Mouse (Mus musculus) natural killer cell, adult 2 months (primary cell): Measurements from ENCODE around the gene Kcnk15.

Experiments used
- DNase-seq, 2 experiments: peaks; one replicate each; pipeline ENCODE4 v3.0.0; 2022; ENCODE audit warnings: low spot score in 2 of 2

The Kcnk15 gene

DNA sequence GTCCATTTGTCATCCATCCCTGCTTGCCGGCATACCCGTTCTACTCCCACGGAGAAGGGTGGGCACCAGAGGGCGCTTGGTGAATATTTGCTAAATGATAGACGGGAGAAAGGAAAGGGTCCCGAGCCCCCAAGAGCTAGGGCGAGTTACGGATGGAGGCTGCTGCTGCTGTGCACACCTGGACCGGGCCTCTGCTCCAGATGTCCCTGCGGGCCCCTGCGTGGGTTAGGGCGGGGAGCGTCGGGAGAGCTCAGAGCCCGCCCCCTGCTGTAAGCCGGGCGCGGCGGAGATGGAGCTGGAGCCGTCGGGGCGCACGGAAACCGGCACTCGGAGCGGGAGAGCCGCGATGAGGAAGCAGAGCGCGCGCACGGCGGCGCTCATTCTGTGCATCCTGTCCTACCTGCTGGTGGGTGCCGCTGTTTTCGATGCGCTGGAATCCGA lies at the start of gene Kcnk15:
Gene Kcnk15, plus strand, starts transcription at position 191 of the 441 bp plus-strand sequence.
- no peak for DNase-seq

DNA sequence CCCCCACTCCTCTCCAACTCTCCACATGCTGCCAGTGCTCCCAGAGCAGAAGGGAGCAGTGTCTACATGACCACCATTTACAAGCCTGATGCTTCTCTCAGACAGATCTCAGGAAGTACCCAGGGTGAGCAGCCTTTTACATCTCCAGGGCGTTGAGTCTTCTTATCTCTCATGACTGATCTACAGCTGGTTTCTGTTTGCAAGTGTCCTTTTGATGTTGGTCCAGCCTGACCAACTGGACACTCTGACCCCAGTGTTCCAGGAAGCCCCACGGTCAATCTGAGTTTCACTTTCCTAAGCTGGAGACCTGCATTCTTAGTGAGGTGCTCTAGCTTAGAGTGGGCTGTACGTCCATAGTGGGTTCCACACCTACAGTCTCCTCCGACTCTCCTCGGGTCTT lies 49.6 kb upstream of the Kcnk15 start:
- peak; percentile 50 to 75 for DNase-seq

DNA sequence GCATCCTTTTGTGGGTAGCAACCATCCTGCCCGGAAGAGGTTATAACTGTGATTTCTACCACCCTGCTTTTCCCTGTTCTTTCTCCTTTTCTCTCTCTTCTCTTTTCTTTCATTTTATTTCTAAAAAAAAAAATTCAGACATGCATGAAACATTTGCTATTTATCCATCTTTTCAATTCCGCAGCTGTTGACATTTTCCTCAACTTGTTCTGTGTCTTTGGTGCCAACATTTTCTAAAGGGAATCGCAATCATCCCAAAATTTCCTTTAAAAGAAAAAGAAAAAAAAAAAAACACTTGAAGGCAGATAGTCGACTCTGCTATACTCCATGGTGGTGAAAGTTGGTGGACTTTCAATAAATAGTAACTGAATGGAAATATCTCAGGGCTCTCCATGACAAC lies 44.3 kb upstream of the Kcnk15 start:
- no peak for DNase-seq

DNA sequence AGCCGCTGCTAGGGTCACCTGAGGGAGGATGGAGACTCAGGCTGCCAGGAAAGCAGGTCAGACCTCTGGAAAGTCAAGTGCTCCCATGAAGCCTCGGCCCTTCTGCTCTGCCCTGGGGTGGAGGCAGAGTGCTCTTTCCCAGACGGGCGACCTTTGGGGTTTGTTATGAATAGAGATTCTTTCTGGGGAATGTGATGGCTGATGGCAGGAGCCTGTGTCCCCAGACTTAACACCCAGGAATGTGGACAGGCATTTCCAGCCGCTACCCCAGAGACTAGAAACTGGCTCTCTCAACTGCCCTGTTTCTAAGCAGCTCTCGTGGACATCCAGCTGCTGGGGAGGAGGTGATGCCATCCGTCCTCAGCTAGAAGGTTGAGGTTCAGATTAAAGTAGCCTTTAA lies 43.7 kb upstream of the Kcnk15 start:
- DNase-seq = no peak

DNA sequence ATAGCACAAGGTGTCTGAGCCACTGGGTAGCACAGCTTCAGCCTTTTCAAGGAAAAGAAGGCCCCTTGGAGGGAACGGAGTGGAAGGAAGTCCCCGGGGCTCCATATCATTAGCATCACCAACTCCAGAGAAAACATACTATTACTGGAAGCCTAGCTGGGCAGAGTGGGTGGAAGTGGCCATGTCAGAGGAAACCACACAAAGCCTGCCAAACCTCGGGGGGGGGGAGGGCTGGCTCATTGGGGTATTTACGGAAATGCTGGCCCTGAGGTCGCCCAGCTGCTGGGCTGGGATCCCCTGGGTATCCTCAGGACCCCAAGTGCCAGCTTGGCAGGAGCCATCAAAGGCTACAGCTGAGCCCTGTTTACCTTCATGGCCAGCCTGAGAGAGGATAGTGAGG lies 40.4 kb upstream of the Kcnk15 start:
- no peak for DNase-seq

DNA sequence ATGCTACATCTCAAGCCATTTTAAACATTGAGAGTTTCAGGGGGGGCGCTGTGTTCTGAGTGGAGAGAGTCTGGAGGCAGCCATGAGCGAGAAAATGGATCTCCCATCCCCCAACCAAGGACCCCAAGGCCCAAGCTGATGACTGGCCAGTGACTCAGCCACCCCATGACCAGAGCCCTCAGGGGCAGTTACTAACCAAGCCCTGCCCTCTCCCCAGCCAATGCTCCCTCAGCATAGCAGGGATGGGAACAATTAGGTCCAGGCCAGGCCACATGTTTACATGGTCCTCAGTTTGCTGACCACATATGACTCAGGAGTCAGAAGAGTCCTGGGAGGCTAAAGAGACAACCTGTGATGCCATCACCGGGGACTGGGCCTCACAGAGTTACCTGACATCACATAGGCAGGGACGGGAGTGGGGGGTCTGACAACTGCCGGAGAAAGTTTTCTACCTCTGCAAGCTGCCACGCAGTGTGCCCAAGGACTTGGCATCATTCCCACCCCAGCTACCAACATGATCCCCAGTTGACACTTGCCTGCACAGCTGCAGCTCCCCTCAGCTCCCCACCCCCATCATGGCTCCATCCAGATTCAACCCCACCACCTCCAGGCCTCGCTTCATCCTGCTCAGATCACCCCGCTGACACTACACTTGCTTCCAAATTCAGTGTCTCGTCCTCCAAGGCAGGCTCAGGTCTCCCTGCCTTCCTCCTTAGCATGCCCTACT lies 38.5 kb upstream of the Kcnk15 start:
- no peak for DNase-seq

DNA sequence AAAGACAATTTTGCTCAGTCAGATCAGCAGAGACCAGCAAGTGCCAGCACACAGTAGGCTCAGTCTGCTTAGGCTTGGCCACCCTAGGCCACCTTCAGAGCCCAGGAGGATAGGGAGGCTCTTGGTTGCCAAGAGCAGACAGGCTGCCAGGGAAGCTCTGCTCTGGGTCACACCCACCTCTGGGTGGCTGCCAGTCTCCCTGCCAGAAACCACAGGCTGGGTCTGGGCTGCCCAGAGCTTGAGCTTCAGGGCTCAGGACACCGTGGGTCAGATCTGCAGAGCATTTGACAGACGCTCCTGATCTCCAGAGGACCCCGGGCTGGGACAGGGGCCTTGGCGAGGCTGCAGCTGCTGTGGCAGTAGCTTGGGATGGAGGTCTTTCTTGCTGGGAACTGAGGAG lies 32.8 kb upstream of the Kcnk15 start, which contains the start of gene Ccn5:
Gene Ccn5, plus strand, starts transcription at position 255 of the 400 bp plus-strand sequence.
- DNase-seq = no peak

DNA sequence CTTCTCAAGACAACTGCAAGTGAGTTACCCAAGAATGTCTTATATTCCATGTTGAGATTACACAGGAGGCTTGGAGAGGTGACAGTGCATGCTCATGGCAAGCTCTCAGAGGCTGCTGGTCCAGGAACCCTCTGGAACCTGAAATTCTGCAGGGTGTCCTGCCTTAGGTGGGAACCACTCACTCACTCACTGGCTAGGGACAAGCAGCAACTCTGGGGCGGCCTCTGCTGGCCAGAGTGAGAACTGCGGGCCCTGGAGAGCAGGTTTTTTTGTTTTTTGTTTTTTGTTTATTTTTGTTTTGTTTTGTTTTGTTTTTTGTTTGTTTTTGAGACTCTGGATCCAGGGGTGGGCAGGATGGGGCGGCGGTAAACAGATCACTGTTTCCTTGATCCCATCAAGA lies 30.2 kb upstream of the Kcnk15 start:
- peak; percentile 40 to 41 for DNase-seq

DNA sequence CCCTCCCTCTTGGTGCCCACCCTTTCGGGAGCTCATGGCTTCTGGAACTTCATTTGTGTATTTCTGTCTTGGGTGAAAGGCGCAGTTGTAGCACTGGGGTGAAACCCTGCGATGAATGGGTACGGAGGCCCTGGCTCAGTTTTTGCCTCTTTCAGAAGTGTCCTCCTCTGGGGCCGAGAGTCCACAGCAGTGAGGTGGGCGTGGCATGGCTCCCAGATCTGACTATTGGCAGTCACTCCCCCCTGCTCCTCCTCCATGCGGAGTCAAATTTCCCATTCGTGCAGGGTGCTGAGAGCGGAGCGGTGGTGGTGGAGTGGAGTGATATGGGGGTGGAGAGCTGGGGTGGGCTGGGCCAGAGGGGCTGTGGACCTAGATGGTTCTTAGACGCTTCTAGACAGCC lies 29.7 kb upstream of the Kcnk15 start:
- no peak for DNase-seq

DNA sequence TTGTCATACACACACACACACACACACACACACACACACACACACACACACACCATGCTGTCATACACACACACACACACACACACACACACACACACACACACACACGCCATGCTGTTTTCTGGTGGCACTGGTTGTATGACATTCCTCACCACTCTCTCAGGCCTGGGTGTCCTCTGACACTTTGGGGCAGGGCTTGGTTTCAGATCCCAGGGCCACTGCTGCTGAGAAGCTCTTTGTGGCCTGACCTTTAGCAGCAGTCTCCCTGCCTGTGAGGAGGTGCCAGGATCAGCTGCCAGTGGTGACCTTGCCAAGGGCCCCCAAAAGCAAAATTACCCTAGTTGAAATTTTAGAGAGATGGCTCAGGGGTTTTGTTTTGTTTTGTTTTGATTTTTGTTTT lies 27.6 kb upstream of the Kcnk15 start:
- no peak for DNase-seq

DNA sequence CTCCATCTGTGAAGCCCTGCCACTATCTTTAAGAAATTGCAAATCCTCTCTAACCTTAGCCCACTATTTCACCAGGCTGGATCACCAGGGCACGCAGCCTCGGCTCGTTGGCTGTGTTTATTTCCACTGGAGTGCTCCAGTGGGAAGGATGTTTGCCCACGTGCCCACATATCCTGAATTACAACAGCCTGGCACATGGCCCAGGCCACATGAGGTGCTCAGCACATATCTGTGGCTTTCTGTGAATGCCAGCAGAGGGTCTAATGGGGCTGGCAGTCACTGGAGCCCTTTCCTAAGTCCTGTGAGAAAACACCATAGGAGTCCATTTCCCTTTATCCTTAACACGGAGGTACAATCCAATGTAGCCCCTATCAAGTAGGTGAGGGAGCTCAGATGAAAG lies 27.0 kb upstream of the Kcnk15 start:
- DNase-seq = no peak

DNA sequence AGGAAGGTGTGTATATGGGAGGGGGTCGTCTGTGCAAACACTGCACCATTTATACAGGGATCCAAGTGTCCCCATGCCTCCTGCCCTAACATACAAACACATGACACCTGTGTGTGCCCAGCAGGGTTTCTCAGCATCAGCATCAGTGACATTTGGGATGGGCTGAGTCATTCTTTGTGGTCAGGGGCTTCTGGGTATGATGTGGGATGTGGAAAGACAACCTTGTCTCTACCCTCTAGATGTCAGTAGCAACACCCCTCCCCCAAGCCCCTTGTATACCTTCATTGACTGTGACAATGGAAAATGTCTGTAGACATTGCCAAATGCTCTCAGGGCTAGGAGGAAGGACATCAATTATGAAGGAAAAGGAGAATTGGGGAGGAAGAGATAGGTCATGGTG lies 22.3 kb upstream of the Kcnk15 start:
- no peak for DNase-seq

DNA sequence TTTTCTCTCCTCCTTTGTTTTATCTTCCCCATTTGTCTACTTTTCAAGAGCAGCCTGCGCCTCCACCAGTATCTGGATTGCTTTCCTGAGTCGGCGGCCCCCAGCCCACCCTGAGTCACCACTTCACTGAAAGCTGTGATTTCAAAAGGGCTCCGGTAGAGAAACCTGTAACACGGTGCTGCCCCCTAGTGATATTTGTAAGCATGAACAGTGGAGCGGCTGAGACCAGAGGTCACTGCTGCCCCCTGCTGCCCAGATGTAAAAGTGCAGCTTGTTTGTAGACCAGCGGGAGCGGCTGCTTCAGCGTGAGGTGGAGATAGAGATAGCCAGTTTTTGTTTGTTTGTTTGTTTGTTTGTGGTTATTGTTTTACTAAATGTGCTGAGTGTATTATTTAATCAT lies 15.4 kb upstream of the Kcnk15 start:
- DNase-seq = peak; percentile 77 to 81

DNA sequence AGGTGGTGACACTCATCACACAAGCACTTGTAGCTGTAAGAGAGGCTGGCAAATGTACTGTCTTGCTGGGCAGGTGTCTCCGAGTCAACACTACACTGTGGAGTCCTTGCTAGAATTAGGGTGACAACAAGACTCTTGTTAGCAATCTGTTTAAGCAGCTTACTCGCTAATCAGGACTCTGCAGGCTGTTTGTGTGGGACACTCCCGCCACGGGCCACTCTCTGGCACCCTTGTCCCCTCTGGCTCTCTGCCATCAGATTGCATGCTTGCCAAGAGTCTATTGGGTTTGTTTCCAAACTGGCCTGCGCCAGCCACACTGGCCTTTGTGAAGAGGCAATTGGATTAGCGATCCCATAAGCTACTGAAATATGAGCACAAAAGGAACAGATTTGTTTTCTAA lies 13.9 kb upstream of the Kcnk15 start:
- no peak for DNase-seq

DNA sequence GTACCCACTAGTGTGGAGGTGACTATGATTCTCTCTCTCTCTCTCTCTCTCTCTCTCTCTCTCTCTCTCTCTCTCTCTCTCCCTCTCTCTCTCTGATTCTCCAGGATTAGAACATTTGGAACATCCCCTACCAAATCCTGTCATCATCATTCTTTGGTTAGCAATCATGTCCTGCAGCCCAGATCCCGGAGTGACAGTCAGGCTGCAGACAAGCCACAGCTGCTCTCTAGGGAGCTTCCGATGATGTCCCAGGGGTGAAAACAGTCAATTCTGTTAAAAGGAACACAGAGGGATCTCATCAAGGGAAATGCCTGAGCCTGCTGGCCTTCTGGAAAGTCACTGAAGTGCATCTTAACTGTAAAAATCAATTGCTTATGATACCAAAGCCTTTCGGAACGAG lies 11.4 kb upstream of the Kcnk15 start:
- no peak for DNase-seq

DNA sequence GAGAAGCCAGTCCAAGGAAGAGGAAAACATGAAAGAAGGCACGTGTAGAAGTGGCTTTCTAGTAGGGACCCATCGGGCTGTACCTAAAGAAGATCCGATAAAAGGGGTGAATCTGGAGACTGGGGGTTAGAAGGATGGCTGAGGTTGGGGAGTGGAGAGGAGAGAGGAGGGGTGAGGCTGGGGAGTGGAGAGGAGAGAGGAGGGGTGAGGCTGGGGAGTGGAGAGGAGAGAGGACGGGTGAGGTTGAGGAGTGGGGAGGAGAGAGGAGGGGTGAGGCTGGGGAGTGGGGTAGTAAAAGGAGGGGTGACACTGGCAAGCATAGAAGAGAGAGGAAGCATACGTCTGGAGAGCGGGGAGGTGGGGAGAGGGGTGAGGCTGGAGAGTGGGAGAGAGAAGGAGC lies 3.8 kb downstream of the Kcnk15 start:
- no peak for DNase-seq

DNA sequence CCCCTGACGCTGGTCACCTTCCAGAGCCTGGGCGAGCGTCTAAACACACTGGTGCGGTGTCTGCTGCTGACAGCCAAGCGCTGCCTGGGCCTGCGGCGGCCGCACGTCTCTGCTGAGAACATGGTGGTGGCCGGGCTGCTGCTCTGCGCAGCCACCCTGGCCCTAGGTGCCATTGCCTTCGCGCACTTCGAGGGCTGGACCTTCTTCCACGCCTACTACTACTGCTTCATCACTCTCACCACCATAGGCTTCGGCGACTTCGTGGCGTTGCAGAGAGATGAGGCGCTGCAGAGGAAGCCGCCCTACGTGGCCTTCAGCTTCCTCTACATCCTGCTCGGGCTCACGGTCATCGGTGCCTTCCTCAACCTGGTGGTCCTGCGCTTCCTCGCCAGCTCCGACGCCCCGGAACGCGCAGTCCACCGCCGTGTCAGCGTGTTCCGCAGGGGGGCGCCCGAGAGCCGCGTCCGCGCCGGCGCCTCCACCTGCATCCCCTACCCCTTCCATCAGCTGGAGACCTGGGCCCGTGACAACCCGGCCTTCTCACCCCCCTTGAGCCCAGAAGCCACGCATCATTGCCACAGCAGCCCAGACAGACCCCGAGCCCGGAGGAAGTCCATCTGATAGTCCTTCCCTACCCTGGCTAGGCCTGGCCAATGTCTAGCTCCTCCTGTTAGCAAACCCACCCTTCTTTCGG lies 5.0 kb downstream of the Kcnk15 start:
- peak in 1 of 2 experiments; percentile 21 for DNase-seq

DNA sequence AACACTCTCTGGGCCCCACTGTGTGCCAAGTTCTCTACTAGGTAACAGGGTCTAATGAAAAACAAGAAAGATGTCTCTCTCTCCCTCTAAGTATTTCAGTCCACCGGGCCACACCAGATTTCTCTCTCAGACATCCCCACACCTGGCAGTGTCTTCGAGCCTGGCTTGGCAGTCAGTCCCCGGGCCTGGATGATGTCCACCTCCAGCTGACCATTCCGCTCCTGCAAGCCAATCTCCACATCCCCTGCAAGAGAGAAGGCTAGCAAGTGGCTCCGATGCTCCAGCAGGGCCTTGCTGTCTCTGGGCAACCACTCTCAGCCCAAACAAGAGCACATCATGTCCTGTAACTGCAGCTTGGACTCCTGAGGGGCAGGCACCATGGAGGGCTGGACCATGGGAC lies 11.9 kb downstream of the Kcnk15 start:
- DNase-seq = no peak

DNA sequence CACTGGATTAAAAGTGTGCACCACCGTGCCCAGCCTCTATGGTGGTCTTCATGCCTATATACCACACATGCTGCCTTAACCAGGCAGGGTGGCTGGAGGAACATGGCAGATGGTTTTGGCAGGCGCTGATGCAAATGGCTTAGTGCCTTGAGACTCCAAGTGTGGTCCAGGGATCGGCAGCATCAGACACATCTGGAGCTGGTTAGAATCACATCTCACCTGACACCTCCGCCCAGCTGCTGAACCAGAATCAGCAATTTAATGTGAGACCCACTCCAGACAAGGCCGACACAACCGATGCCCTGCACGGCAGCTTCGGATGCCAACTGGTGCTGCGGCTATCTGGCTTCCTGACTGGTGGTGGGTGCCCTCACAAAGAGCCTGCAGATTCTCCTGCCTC lies 12.6 kb downstream of the Kcnk15 start:
- no peak for DNase-seq

DNA sequence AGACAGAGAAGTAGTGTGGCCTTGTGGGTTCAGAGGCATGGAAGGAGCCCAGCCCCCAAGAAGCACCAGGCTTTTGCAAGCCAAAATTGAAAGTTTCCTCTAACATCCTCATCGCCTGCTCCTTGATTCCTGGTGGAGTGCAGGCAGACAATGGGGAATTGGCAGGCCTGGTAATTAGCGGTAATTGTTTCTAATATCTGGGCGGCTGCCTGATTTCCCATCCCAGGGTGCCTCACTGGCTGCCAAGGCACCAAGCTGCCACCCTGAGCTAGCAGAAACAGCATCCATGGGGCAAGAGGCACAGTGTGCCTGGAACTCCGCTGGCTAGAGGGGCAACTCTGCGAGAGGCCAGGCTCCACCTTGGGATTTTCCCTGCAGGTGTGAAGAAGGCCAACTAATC lies 16.3 kb downstream of the Kcnk15 start:
- DNase-seq = no peak

DNA sequence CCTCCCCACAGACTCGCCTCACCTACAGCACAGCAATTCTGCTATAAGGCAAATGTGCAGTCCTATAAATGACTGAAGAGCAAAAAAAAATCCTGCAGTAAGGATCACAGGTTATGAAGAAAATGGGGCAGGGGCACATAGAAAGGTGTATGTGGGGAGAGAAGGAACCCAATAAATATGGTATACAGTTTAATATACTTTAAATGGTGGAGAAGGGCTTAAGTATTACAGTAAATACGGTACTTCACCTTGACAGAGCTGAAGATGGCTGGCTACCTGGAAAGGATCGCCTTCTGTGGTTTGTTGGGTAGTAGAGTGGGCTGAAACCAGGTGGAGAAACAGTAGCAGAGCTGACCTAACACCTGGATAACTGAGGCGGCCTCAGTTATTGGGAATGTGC lies 17.8 kb downstream of the Kcnk15 start:
- no peak for DNase-seq

DNA sequence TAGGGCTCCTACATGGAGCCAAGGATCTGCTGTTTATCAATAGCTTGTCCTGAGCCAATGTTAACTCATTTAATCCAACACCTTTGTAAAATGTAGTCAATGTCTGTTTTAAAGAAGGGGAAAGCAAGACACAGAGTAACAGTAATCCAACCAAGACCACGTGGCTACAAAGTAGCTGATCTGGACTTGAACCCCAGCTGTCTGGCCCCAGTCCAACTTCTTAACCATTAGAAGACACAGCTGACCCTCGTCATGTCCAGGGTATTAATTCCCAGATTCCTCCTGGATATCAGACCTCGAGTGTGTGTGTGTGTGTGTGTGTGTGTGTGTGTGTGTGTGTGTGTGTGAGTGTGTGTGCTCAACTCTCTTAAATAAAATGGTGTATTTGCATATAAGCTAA lies 18.5 kb downstream of the Kcnk15 start:
- no peak for DNase-seq

DNA sequence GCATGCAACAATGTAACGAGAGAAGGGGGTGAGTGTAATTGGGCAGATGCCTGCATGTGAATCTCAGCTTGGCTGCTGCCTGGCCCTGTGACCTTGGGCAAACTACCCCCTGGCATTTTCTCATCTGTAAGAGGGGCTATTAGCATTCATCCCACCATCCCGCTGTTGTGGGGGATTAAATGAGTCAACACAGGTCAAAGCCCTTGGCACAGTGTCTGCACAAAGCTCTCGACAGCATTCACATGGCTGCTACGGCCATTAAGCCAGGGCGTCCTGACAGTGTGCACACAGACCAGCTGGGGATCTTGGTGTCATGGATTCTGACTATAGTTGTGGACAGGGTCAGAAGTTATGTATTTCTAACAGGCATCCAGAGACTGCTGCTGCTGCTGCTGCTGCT lies 21.4 kb downstream of the Kcnk15 start:
- DNase-seq = no peak

DNA sequence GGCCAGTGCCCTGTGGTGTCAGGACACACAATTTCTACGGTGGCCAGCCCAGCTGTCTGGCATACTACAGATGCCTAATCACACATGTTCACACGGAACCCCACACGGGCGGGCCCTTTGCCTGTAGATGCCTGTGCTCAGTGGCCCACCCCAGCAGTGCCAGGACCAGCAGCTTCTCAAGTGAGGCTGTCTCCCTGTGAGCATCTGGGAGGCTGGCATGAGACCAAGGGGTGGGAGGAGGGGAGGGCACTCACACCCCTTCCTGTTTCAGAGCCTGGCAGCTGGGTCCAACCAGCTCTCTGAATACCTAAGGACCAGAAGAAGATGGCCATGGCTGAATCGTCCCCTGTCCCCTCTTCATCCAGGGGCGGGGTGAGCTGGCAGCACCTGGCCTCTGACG lies 22.0 kb downstream of the Kcnk15 start:
- peak; percentile 8 to 18 for DNase-seq
